Mouse (Mus musculus) E14TG2a.4 (cell line): Measurements from ENCODE around the gene Fibin.

ENCODE experiments used
- CTCF ChIP-seq: conservative IDR thresholded peaks from 2 replicates; pipeline ENCODE4 v1.5.1; 2014; ENCODE audit warnings: low read length
- NANOG ChIP-seq: IDR thresholded peaks from 2 replicates; pipeline ENCODE4 v1.6.1; 2014; ENCODE audit warnings: borderline replicate concordance, low read length, mixed read lengths

GRCm38 (mm10) chr2:110351406-110351805 is 11.6 kb downstream of the Fibin start:
- TF ChIP-seq CTCF (no peak), NANOG (no peak)
